Mouse (Mus musculus): ENCODE data around the gene Swap70. TPM values are rescaled to one million over a fixed set of nuclear protein-coding genes. Genes with fewer than 3 reads are reported as not detected.

Swap70 gene
- polyA plus RNA-seq, 1 experiment from 2014 or later: 22.5 TPM

- WGBS: 82% methylated on average over 4 of the region's 4 CpGs
- no peak overlapping the region for H3K27ac ChIP-seq
- ATAC-seq (ENCODE audit: insufficient read depth, low FRiP score, low read depth): no peak
These were observed 95.9 kb downstream of the Swap70 start for GRCm38 (mm10) chr7:110317412-110317811.

GRCm38 (mm10) chr7:110318971-110319519 lies 97.5 kb downstream of the Swap70 start:
- H3K4me2 ChIP-seq: no peak overlapping the region
- ATAC-seq (ENCODE audit: insufficient read depth, low FRiP score, low read depth): no peak
- no peaks in the 10 kb centered on the region for H3K27me3 ChIP-seq (replicated peaks)
- no peak overlapping the region for H3K4me3 ChIP-seq (replicated peaks)
- H3K9ac ChIP-seq: no peak overlapping the region
- WGBS: 68% methylated on average over 6 of the region's 6 CpGs
- no peaks in the 10 kb centered on the region for H3K9me3 ChIP-seq
- H3K36me3 ChIP-seq: peaks cover 18% of the 10 kb centered on the region
- no peaks in the 10 kb centered on the region for H3K4me1 ChIP-seq
- H3K27ac ChIP-seq: no peak overlapping the region

More at GRCm38 (mm10) chr7:110317412-110317811, 95.9 kb downstream of the Swap70 start:
- no peak overlapping the region for H3K4me2 ChIP-seq
- H3K9me3 ChIP-seq: no peaks in the 10 kb centered on the region
- H3K4me3 ChIP-seq (replicated peaks): no peak overlapping the region
- H3K4me1 ChIP-seq: no peaks in the 10 kb centered on the region
- peaks cover 18% of the 10 kb centered on the region for H3K36me3 ChIP-seq
- H3K9ac ChIP-seq: no peak overlapping the region
- H3K27me3 ChIP-seq (replicated peaks): no peaks in the 10 kb centered on the region

- no peaks in the 10 kb centered on the region for H3K27me3 ChIP-seq (replicated peaks)
- no peak overlapping the region for H3K4me3 ChIP-seq (replicated peaks)
- H3K4me1 ChIP-seq: no peaks in the 10 kb centered on the region
- no peak overlapping the region for H3K27ac ChIP-seq
- H3K4me2 ChIP-seq: no peak overlapping the region
- H3K9ac ChIP-seq: no peak overlapping the region
- WGBS: 80% methylated on average over 5 of the region's 5 CpGs
- no peaks in the 10 kb centered on the region for H3K9me3 ChIP-seq
- H3K36me3 ChIP-seq: peaks cover 10% of the 10 kb centered on the region; the same call in 1 of the 2 replicates
- ATAC-seq (ENCODE audit: insufficient read depth, low FRiP score, low read depth): no peak
These were observed 99.6 kb downstream of the Swap70 start for GRCm38 (mm10) chr7:110321106-110321505.

GRCm38 (mm10) chr7:110324852-110325251 lies 103.3 kb downstream of the Swap70 start:
- Histone ChIP-seq H3K9ac (no peak overlapping the region), H3K36me3 (peaks cover 22% of the 10 kb centered on the region; the same call in 1 of the 2 replicates), H3K4me2 (no peak overlapping the region), H3K4me1 (no peaks in the 10 kb centered on the region), H3K9me3 (no peaks in the 10 kb centered on the region), H3K4me3 (replicated peaks) (no peak overlapping the region), H3K27me3 (replicated peaks) (no peaks in the 10 kb centered on the region), H3K27ac (no peak overlapping the region)
- no peak for ATAC-seq (ENCODE audit: insufficient read depth, low FRiP score, low read depth)
- WGBS: 91% methylated on average over 1 of the region's 1 CpGs

GRCm38 (mm10) chr7:110325381-110326110 lies 104.0 kb downstream of the Swap70 start:
- no peaks in the 10 kb centered on the region for H3K9me3 ChIP-seq
- 93% methylated on average over 5 of the region's 5 CpGs for WGBS
- H3K36me3 ChIP-seq: peaks cover 22% of the 10 kb centered on the region; the same call in 1 of the 2 replicates
- H3K27me3 ChIP-seq (replicated peaks): no peaks in the 10 kb centered on the region
- no peak overlapping the region for H3K27ac ChIP-seq
- no peaks in the 10 kb centered on the region for H3K4me1 ChIP-seq
- no peak overlapping the region for H3K4me3 ChIP-seq (replicated peaks)
- H3K4me2 ChIP-seq: no peak overlapping the region
- no peak overlapping the region for H3K9ac ChIP-seq
- ATAC-seq (ENCODE audit: insufficient read depth, low FRiP score, low read depth): no peak

Other genes with a start within 250 kb of the Swap70 start
- gene Tmem41b, start 234.8 kb upstream of the Swap70 start, polyA plus RNA-seq (2015; fragmentation: Nextera tagmentation; extraction: Ambion mirVana): 68.7 and 70.1 TPM in 2 replicates
- 40.2 and 48.2 TPM in 2 replicates for gene Ipo7, start 203.4 kb upstream of the Swap70 start, polyA plus RNA-seq (2015; fragmentation: Nextera tagmentation; extraction: Ambion mirVana)
- 15.8 and 16.2 TPM in 2 replicates for gene Zfp143, start 160.5 kb upstream of the Swap70 start, polyA plus RNA-seq (2015; fragmentation: Nextera tagmentation; extraction: Ambion mirVana)
- gene Wee1, start 99.7 kb upstream of the Swap70 start, polyA plus RNA-seq (2015; fragmentation: Nextera tagmentation; extraction: Ambion mirVana): 30.1 and 34.7 TPM in 2 replicates